Mouse (Mus musculus) limb, embryonic 13.5 days (tissue): ENCODE data around the gene Dync2h1. TPM values are rescaled to one million over a fixed set of nuclear protein-coding genes. Genes with fewer than 3 reads are reported as not detected.
"Not testable (repeated sequence)": the region's sequence is repeated elsewhere in the genome, so short reads cannot be mapped to it uniquely, and the experiment has no call there.

Experiments used
- ATAC-seq: fragments of 200-750 bp; cut with Nextera tagmentation; 2 replicates; pipeline ENCODE4 v1.8.0; 2017; ENCODE audit warnings: low read depth, moderate number of reproducible peaks, moderate TSS enrichment; ENCODE audit not compliant: low FRiP score
- H3K27ac ChIP-seq: fragments of 300-500 bp; sonication (generic); 2 replicates; pipeline ENCODE4 v1.5.1; 2015; ENCODE audit warnings: inconsistent platforms, mild to moderate bottlenecking, moderate library complexity
- H3K27me3 ChIP-seq: fragments of 300-500 bp; sonication (generic); 2 replicates; pipeline ENCODE4 v1.6.1; 2015; ENCODE audit warnings: mild to moderate bottlenecking, inconsistent platforms
- H3K36me3 ChIP-seq: fragments of 300-500 bp; sonication (generic); 2 replicates; pipeline ENCODE4 v1.6.1; 2015; ENCODE audit warnings: inconsistent platforms, mild to moderate bottlenecking, moderate library complexity
- H3K4me1 ChIP-seq: fragments of 300-500 bp; sonication (generic); 2 replicates; pipeline ENCODE4 v1.6.1; 2015; ENCODE audit warnings: inconsistent platforms
- H3K4me2 ChIP-seq: fragments of 300-500 bp; sonication (generic); replicated peaks from 2 replicates; pipeline ENCODE4 v1.6.1; 2015; ENCODE audit warnings: inconsistent platforms, mild to moderate bottlenecking, moderate library complexity
- H3K4me3 ChIP-seq: fragments of 300-500 bp; sonication (generic); 2 replicates; pipeline ENCODE4 v1.5.1; 2015; ENCODE audit warnings: moderate library complexity, mild to moderate bottlenecking, inconsistent platforms
- H3K9ac ChIP-seq: fragments of 300-500 bp; sonication (generic); 2 replicates; pipeline ENCODE4 v1.6.1; 2015; ENCODE audit warnings: mild to moderate bottlenecking, inconsistent platforms
- H3K9me3 ChIP-seq: fragments of 300-500 bp; sonication (generic); 2 replicates; pipeline ENCODE4 v1.6.1; 2016; ENCODE audit warnings: inconsistent platforms
- WGBS: fragments of 180-500 bp; shearing (Covaris S2); methylation state at CpG from one replicate; pipeline ENCODE4 v1.1.7; 2015; 5-methylcytosine and 5-hydroxymethylcytosine counted together
- polyA plus RNA-seq: library from polyadenylated mRNA; unstranded; fragments of >200 nt; fragmentation: Nextera tagmentation; extraction: Ambion mirVana; gene quantifications from 2 replicates; pipeline ENCODE4 v1.2.1, GENCODE M21; 2015

Dync2h1 gene
- polyA plus RNA-seq = 21.3 and 21.6 TPM in 2 replicates

GRCm38 (mm10) chr9:7184172-7184896 is at the start of gene Dync2h1, which contains the start of gene Dcun1d5:
Gene Dync2h1 (minus strand): TSS chr9:7184446.
Gene Dcun1d5 (plus strand): TSS chr9:7184520.
- WGBS = under 1% methylated on average over 57 of the region's 62 CpGs

DNA sequence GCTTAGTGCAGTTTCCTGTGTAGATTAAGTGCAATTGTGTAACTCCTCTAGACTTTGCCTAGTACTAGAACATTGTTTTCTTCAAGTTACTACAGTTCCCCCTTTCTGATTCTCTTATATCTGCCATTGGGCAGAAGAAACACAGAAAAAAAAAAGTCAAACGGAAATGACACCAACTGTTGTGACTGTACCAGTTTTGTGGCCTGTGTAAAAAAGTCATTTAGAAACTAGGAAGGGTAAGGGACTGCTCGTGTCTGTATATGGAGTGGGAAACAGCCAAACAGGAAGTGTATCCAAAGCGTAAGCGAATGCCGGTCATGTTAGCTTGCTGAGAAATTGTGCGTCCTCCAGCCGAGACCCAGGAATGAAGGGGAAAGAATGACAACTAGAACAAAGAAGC is 37.2 kb upstream of the Dync2h1 start:
- Histone ChIP-seq H3K27ac (no peak overlapping the region), H3K4me2 (no peak overlapping the region), H3K4me1 (no peaks in the 10 kb centered on the region), H3K4me3 (no peak overlapping the region), H3K36me3 (peaks cover 6% of the 10 kb centered on the region), H3K27me3 (no peaks in the 10 kb centered on the region), H3K9me3 (no peaks in the 10 kb centered on the region), H3K9ac (no peak overlapping the region)
- 88% methylated on average over 7 of the region's 7 CpGs for WGBS
- ATAC-seq = no peak

More at GRCm38 (mm10) chr9:7184172-7184896, at the start of gene Dync2h1, which contains the start of gene Dcun1d5:
- peak within 1 kb of the TSS; percentile 94 for H3K4me3 ChIP-seq
- H3K27me3 ChIP-seq = no peaks in the 10 kb centered on the region
- H3K9me3 ChIP-seq = no peaks in the 10 kb centered on the region
- H3K4me2 ChIP-seq = peak within 1 kb of the TSS; percentile 84
- H3K4me1 ChIP-seq = peaks cover 17% of the 10 kb centered on the region
- H3K36me3 ChIP-seq = peaks cover 9% of the 10 kb centered on the region; the same call in 1 of the 2 replicates
- H3K9ac ChIP-seq = peak within 1 kb of the TSS; percentile 94
- peak within 1 kb of the TSS; percentile 93 for H3K27ac ChIP-seq
- ATAC-seq = peak; percentile 99

DNA sequence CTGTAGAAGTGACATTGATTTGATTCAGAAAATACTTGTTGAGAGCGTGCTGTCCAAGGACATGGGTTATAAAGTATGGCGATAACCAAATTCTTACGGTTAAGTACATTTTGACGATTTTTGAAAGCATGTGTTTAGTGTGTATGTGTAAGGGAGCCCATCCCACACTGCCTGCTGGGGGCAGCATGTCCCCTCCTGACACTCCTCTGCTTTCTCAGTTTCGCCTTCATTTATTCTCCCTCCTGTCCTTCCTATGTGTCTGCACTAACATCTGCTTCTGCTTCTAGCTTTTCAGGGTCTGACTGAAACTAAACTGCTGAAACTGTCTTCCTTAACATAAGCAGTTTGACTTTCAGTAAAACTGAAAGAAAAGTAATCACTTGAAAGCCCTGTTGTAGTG is 36.8 kb upstream of the Dync2h1 start:
- Histone ChIP-seq H3K9me3 (no peaks in the 10 kb centered on the region), H3K9ac (no peak overlapping the region), H3K4me1 (no peaks in the 10 kb centered on the region), H3K36me3 (peaks cover 6% of the 10 kb centered on the region), H3K27me3 (no peaks in the 10 kb centered on the region), H3K27ac (no peak overlapping the region), H3K4me2 (no peak overlapping the region), H3K4me3 (no peak overlapping the region)
- WGBS = 89% methylated on average over 5 of the region's 5 CpGs
- no peak for ATAC-seq

DNA sequence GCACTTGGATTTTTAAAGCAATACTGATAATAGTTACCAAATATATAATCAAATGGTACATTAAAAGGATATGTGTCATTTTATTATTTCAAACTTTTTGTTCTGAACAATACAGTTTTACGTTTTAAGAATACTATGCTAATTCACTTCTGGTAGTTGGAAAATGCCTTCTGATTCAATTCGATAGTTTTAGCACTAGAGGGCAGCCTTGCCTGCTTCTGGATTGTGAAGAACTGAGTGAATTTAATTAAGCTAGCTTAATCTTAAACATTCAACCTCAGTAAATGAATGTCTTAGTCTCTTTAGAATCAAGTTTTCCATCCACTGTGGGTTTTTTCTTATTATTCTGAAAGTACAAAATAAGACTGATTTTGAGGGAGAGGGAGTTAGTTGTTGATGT is 32.0 kb upstream of the Dync2h1 start:
- H3K9me3 ChIP-seq = 0 out of 2 replicates have a peak, but pooled peaks cover 2% of the 10 kb centered on the region
- H3K27me3 ChIP-seq = no peaks in the 10 kb centered on the region
- WGBS = 52% methylated on average over 2 of the region's 2 CpGs
- no peak overlapping the region for H3K4me3 ChIP-seq
- ATAC-seq = no peak
- peaks cover 23% of the 10 kb centered on the region for H3K36me3 ChIP-seq
- H3K9ac ChIP-seq = no peak overlapping the region
- no peak overlapping the region for H3K4me2 ChIP-seq
- no peaks in the 10 kb centered on the region for H3K4me1 ChIP-seq
- no peak overlapping the region for H3K27ac ChIP-seq

- Histone ChIP-seq H3K36me3 (peaks cover 17% of the 10 kb centered on the region), H3K4me1 (peaks cover 11% of the 10 kb centered on the region)
- H3K4me2 ChIP-seq, H3K4me3 ChIP-seq, H3K27ac ChIP-seq, H3K9me3 ChIP-seq, H3K9ac ChIP-seq, H3K27me3 ChIP-seq, ATAC-seq: not testable (repeated sequence)
- WGBS = 93% methylated on average over 3 of the region's 3 CpGs
Measured at GRCm38 (mm10) chr9:7190694-7191093, 6.4 kb upstream of the Dync2h1 start.

DNA sequence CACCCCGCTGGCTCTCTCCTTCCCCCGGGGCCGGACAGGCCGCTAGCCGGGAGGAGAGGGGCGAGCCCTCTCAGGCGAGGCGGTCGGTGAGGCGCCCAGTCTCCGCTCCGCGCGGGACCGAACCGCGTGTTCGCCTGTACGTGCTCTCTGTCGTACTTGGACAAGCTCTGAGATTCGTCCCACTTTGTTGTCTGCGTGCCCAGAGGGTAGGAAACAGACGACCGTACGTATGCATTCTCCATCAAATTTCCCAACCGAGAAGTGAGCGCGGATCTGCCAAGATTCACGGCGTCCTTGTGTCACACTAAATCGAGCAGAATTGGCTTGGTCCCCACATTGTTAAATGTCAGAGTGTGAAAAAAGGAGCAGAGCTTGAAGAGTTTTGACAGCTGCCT is 648 bp upstream of the Dync2h1 start:
- Histone ChIP-seq H3K36me3 (peaks cover 12% of the 10 kb centered on the region), H3K27ac (peak overlapping the region; percentile 93), H3K9ac (peak overlapping the region; percentile 94), H3K4me2 (peak overlapping the region; percentile 84), H3K4me3 (peak overlapping the region; percentile 94), H3K27me3 (no peaks in the 10 kb centered on the region), H3K4me1 (peaks cover 17% of the 10 kb centered on the region), H3K9me3 (no peaks in the 10 kb centered on the region)
- under 1% methylated on average over 27 of the region's 31 CpGs for WGBS
- peak; percentile 62 for ATAC-seq

GRCm38 (mm10) chr9:7176618-7177610 is 7.3 kb downstream of the Dync2h1 start:
- WGBS = 10% methylated on average over 41 of the region's 41 CpGs
- peak overlapping the region; percentile 75 for H3K9ac ChIP-seq
- H3K27me3 ChIP-seq = no peaks in the 10 kb centered on the region
- peak overlapping the region; percentile 81 for H3K4me2 ChIP-seq
- 0 out of 2 replicates have a peak overlapping the region, but pooled peaks have one; percentile 18 for H3K27ac ChIP-seq
- H3K4me3 ChIP-seq = peak overlapping the region; percentile 62
- ATAC-seq = peak; percentile 99
- H3K9me3 ChIP-seq = no peaks in the 10 kb centered on the region
- H3K36me3 ChIP-seq = peaks cover 16% of the 10 kb centered on the region; the same call in 1 of the 2 replicates
- H3K4me1 ChIP-seq = 0 out of 2 replicates have a peak, but pooled peaks cover 4% of the 10 kb centered on the region

DNA sequence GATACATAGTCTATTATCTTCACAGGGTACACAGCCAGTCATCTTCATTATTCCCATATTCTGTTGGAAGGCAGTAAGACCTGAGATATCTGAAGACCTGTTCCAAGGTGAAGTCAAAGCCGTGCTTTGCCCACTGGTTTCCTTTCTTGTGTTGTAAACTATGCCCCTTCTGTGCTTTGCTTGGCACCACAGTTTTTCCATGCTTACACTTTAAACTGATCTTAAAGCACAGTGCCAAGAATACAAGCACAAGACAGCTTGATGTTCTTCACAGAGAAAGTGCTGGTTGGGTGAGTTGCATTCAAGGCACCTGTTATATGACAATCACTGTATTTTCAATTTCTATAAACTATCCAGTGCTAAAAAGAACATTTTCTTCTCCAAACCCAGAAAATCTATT is 10.5 kb downstream of the Dync2h1 start:
- H3K27me3 ChIP-seq = no peaks in the 10 kb centered on the region
- no peak for ATAC-seq
- H3K4me2 ChIP-seq = no peak overlapping the region
- no peak overlapping the region for H3K4me3 ChIP-seq
- H3K9me3 ChIP-seq = no peaks in the 10 kb centered on the region
- 0 out of 2 replicates have a peak, but pooled peaks cover 4% of the 10 kb centered on the region for H3K4me1 ChIP-seq
- no peak overlapping the region for H3K27ac ChIP-seq
- H3K9ac ChIP-seq = no peak overlapping the region
- peaks cover 18% of the 10 kb centered on the region; the same call in 1 of the 2 replicates for H3K36me3 ChIP-seq
- WGBS = 100% methylated on average over 1 of the region's 1 CpGs

DNA sequence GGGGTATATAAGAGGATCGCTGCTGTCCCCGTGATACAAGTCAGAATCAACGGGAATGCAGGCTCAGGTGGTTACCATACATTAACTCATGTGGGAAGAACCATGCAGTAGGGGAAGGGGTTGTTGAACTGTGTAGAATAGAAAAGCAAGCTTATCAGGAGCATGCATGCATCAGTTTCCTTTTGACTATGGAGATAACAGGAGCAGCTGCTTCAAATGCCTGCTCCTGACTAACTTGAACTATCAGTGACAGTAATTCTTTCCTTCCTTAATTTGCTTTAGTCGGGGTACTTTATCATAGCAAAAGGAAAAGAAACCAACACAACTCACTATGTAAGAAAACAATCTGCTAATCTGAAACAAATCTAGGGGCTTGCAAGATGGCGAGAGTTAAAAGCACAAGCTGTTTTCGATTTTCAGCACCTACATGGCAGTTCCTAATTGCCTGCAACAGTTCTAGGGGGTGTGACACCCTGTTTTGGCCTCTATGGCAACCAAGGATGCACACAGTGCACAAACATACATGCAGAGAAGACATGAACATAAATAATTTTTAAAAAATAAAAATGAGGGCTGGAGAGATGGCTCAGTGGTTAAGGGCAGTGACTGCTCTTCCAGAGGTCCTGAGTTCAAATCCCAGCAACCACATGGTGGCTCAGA is 16.8 kb downstream of the Dync2h1 start:
- Histone ChIP-seq H3K27ac (no peak overlapping the region), H3K36me3 (peaks cover 27% of the 10 kb centered on the region), H3K27me3 (no peaks in the 10 kb centered on the region), H3K4me3 (no peak overlapping the region), H3K9ac (no peak overlapping the region), H3K4me1 (no peaks in the 10 kb centered on the region), H3K4me2 (no peak overlapping the region), H3K9me3 (no peaks in the 10 kb centered on the region)
- no peak for ATAC-seq
- WGBS = 86% methylated on average over 6 of the region's 6 CpGs

GRCm38 (mm10) chr9:7160688-7161087 is 23.6 kb downstream of the Dync2h1 start:
- Histone ChIP-seq H3K4me3 (no peak overlapping the region), H3K27me3 (no peaks in the 10 kb centered on the region), H3K9ac (no peak overlapping the region), H3K27ac (no peak overlapping the region), H3K36me3 (peaks cover 27% of the 10 kb centered on the region), H3K9me3 (no peaks in the 10 kb centered on the region), H3K4me2 (no peak overlapping the region), H3K4me1 (no peaks in the 10 kb centered on the region)
- ATAC-seq = peak; percentile 61; the same call in 1 of the 2 replicates
- WGBS = 46% methylated on average over 5 of the region's 5 CpGs

DNA sequence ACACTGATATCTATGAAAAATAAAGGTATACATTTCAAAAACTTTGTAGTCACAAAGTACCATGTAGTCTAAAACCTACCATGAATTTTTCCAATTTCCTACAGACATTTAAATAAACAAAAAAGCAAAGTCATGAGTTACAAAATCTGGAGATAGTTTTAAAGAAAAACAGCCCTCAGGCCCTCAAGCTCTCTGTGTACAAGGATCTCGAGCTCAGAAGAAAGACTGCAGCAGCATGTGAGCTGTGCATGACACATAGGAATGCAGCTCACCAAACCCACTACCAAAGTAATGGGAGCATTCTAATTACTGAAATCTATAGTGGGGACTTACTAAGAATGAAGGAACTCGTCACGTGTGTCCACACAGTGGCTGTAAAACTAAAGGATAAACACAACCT is 24.5 kb downstream of the Dync2h1 start:
- H3K27ac ChIP-seq = no peak overlapping the region
- H3K4me1 ChIP-seq = no peaks in the 10 kb centered on the region
- WGBS = 61% methylated on average over 3 of the region's 3 CpGs
- no peak overlapping the region for H3K4me2 ChIP-seq
- ATAC-seq = no peak
- H3K27me3 ChIP-seq = no peaks in the 10 kb centered on the region
- H3K36me3 ChIP-seq = peaks cover 30% of the 10 kb centered on the region
- H3K9ac ChIP-seq = no peak overlapping the region
- H3K4me3 ChIP-seq = no peak overlapping the region
- no peaks in the 10 kb centered on the region for H3K9me3 ChIP-seq
